ENCODE assay signal across 18 mouse cellular contexts in the genomic region with DNA sequence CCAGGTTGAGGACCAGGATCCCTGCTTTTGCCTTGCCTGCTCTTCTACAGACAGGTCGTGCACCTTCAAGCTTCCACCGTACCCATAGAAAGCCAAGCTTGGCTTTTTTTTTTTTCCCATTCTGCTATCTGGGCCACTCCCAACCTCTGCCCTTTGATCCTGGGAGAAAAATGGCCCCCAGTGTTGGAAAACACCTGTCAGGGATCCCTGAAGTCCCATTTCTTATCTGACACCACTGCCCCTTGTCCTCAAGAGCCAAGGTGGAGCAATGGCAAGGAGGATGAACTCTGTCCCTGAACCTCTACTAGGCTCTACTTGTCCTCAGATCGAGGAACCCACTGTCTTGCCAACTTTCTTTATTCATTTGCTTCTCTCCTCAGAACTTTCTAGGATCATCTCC. TPM values are rescaled to one million over a fixed set of nuclear protein-coding genes. Genes with fewer than 3 reads are reported as not detected.
DNase-seq lines count a peak whose midpoint lies in the region; ATAC-seq and TF ChIP-seq lines count a peak whose summit lies in the region.
"Had no signal": no experiment of that assay in that cellular context is flagged by ENCODE, and none has a peak within 500 bp of the region (broad histone marks: within the 10 kb centered on the region; RNA-seq: fewer than 3 reads in every experiment).

No protein-coding gene starts in this region.

- no peaks in the 10 kb centered on the region for H3K9me3 ChIP-seq in intestine, embryonic 15.5 days
- no peaks in the 10 kb centered on the region for H3K9me3 ChIP-seq in intestine, embryonic 16.5 days (ENCODE audit: control insufficient read depth, low read length)
- H3K9me3 ChIP-seq: embryonic facial prominence, embryonic 10.5 days; embryonic facial prominence, embryonic 12.5 days; forebrain, embryonic 13.5 days; forebrain, embryonic 15.5 days had no signal

- H3K27ac ChIP-seq in intestine, embryonic 15.5 days, result peak overlapping the region; percentile 48
- H3K27ac ChIP-seq in intestine, embryonic 16.5 days (ENCODE audit: low read length), result peak overlapping the region; percentile 85
- peak overlapping the region; percentile 98 for H3K27ac ChIP-seq in small intestine, adult 2 months (ENCODE audit: insufficient read depth, low read depth, low read length)
- H3K27ac ChIP-seq: embryonic facial prominence, embryonic 10.5 days; embryonic facial prominence, embryonic 12.5 days; forebrain, embryonic 13.5 days; forebrain, embryonic 15.5 days had no signal

- peak; percentile 85 for ATAC-seq in intestine, embryonic 15.5 days
- ATAC-seq in intestine, embryonic 16.5 days, result peak; percentile 91
- ATAC-seq: forebrain, embryonic 13.5 days; forebrain, embryonic 15.5 days had no signal

- DNase-seq in cerebellum, adult 8-10 months, result no peak
- DNase-seq in left cerebral cortex, adult 9 months (ENCODE audit: low spot score in 2 of 2), result no peak
- DNase-seq in left cerebral cortex, postnatal 10 days (ENCODE audit: extremely low spot score in 1 of 2, low spot score in 2 of 2), result no peak
- DNase-seq: adrenal gland, adult 2 months; adrenal gland, postnatal 10 days; adrenal gland, postnatal 25 days; cerebellum, adult 11 months; cerebellum, adult 18-20 months; cerebellum, adult 9-10 months; cerebellum, postnatal 10 days; cerebellum, postnatal 25 days had no signal

- peaks cover 8% of the 10 kb centered on the region; the same call in 1 of the 2 replicates for H3K4me1 ChIP-seq in intestine, embryonic 15.5 days (replicated peaks)
- peaks cover 10% of the 10 kb centered on the region for H3K4me1 ChIP-seq in intestine, embryonic 16.5 days (ENCODE audit: control insufficient read depth, insufficient read depth, low read length)
- H3K4me1 ChIP-seq in small intestine, adult 2 months (ENCODE audit: control insufficient read depth, insufficient read depth, insufficient read length, low read length), result peaks cover 10% of the 10 kb centered on the region
- H3K4me1 ChIP-seq: embryonic facial prominence, embryonic 12.5 days; forebrain, embryonic 13.5 days; forebrain, embryonic 15.5 days had no signal

- intact Hi-C loops in left cerebral cortex, postnatal 10 days (cut with DNase I), result no loop called here

- WGBS in intestine, embryonic 15.5 days, result 77% methylated on average over 3 of the region's 3 CpGs
- 70% methylated on average over 3 of the region's 3 CpGs for WGBS in intestine, embryonic 16.5 days
- WGBS in small intestine, adult 2 months, result 22% methylated on average over 3 of the region's 3 CpGs

- peak; percentile 66; the same call in 1 of the 2 replicates for TF ChIP-seq POLR2A in small intestine, adult 2 months (IDR thresholded peaks at IDR 0.05; ENCODE audit: low read depth, low read length)

- no peaks in the 10 kb centered on the region for H3K27me3 ChIP-seq in intestine, embryonic 15.5 days (replicated peaks)
- H3K27me3 ChIP-seq in intestine, embryonic 16.5 days (replicated peaks; ENCODE audit: control insufficient read depth, insufficient read depth, low read length), result no peaks in the 10 kb centered on the region
- no peaks in the 10 kb centered on the region for H3K27me3 ChIP-seq in small intestine, adult 2 months (ENCODE audit: control insufficient read depth, insufficient read depth, low read length)
- H3K27me3 ChIP-seq: embryonic facial prominence, embryonic 12.5 days; forebrain, embryonic 13.5 days; forebrain, embryonic 15.5 days had no signal

- no peak for TF ChIP-seq CTCF in small intestine, adult 2 months (IDR thresholded peaks at IDR 0.05; ENCODE audit: extremely low read depth, insufficient read length, insufficient replicate concordance, low read depth, low read length)

- H3K9ac ChIP-seq in intestine, embryonic 15.5 days, result no peak overlapping the region
- H3K9ac ChIP-seq in intestine, embryonic 16.5 days (ENCODE audit: low read depth, low read length), result peak overlapping the region; percentile 52
- H3K9ac ChIP-seq: embryonic facial prominence, embryonic 12.5 days; forebrain, embryonic 13.5 days; forebrain, embryonic 15.5 days had no signal

- H3K36me3 ChIP-seq in intestine, embryonic 15.5 days, result no peaks in the 10 kb centered on the region
- peaks cover 6% of the 10 kb centered on the region for H3K36me3 ChIP-seq in intestine, embryonic 16.5 days (ENCODE audit: control insufficient read depth, insufficient read depth, low read length)
- H3K36me3 ChIP-seq in small intestine, adult 2 months (ENCODE audit: control insufficient read depth, insufficient read depth, low read length), result peaks cover 20% of the 10 kb centered on the region
- H3K36me3 ChIP-seq: embryonic facial prominence, embryonic 10.5 days; embryonic facial prominence, embryonic 12.5 days; forebrain, embryonic 15.5 days had no signal

- no peak overlapping the region for H3K4me3 ChIP-seq in intestine, embryonic 15.5 days (replicated peaks)
- peak overlapping the region; percentile 32 for H3K4me3 ChIP-seq in intestine, embryonic 16.5 days (ENCODE audit: low read length)
- H3K4me3 ChIP-seq in small intestine, adult 2 months (ENCODE audit: low read depth, low read length), result peak overlapping the region; percentile 66
- H3K4me3 ChIP-seq: embryonic facial prominence, embryonic 10.5 days; embryonic facial prominence, embryonic 12.5 days; forebrain, embryonic 13.5 days; forebrain, embryonic 15.5 days had no signal

- peak overlapping the region; percentile 44 for H3K4me2 ChIP-seq in intestine, embryonic 15.5 days (replicated peaks)
- H3K4me2 ChIP-seq in intestine, embryonic 16.5 days (ENCODE audit: low read depth, low read length), result peak overlapping the region; percentile 42
- H3K4me2 ChIP-seq: embryonic facial prominence, embryonic 12.5 days; forebrain, embryonic 13.5 days; forebrain, embryonic 15.5 days had no signal

RNA-seq across cellular contexts. Expression of gene Elavl1, which starts 25.4 kb away (rescaled TPM):
- 201 and 230 TPM in 2 replicates for polyA plus RNA-seq in intestine, embryonic 15.5 days (2015; fragmentation: Nextera tagmentation; extraction: Ambion mirVana)
- 162 and 177 TPM in 2 replicates for polyA plus RNA-seq in intestine, embryonic 16.5 days (2015; fragmentation: Nextera tagmentation; extraction: Ambion mirVana)
- 13.3 and 20.7 TPM in 2 replicates for polyA plus RNA-seq in small intestine, adult 2 months (2012; rRNA removed)
- total RNA-seq in left cerebral cortex, postnatal 10 days (2021), result 10 to 100 TPM; 69.0 to 70.5 TPM

RNA-seq across cellular contexts. Expression of gene Ccl25, which starts 25.6 kb away (rescaled TPM):
- 88.5 and 103 TPM in 2 replicates for polyA plus RNA-seq in intestine, embryonic 15.5 days (2015; fragmentation: Nextera tagmentation; extraction: Ambion mirVana)
- 142 and 168 TPM in 2 replicates for polyA plus RNA-seq in intestine, embryonic 16.5 days (2015; fragmentation: Nextera tagmentation; extraction: Ambion mirVana)
- 84.4 and 180 TPM in 2 replicates for polyA plus RNA-seq in small intestine, adult 2 months (2012; rRNA removed)
- 10 to 100 TPM; 22.4 to 24.4 TPM for total RNA-seq in left cerebral cortex, postnatal 10 days (2021)

Comparison
In these comparisons a context has a peak if more than half of its experiments do, and no peak if none do; other contexts are left out.
1. H3K27ac ChIP-seq: peak in every context shown above with its lines; median percentile 98 in small intestine, adult 2 months; 85 in intestine, embryonic 16.5 days; 48 in intestine, embryonic 15.5 days.